Mouse (Mus musculus) limb, embryonic 11.5 days (tissue): ENCODE measurements around the gene Mrpl51. TPM values are rescaled to one million over a fixed set of nuclear protein-coding genes. Genes with fewer than 3 reads are reported as not detected.

ENCODE experiments used
- ATAC-seq: fragments of 200-750 bp; cut with Nextera tagmentation; 2 replicates; pipeline ENCODE4 v1.8.0; 2017; ENCODE audit warnings: low read depth; ENCODE audit not compliant: insufficient number of reproducible peaks, low FRiP score, low TSS enrichment
- DNase-seq: peaks from one replicate; pipeline ENCODE4 v3.0.0-alpha.2; 2015; ENCODE audit warnings: low spot score
- H3K27ac ChIP-seq: fragments of 300-500 bp; sonication (generic); replicated peaks from 2 replicates; pipeline ENCODE4 v1.5.1; 2014; ENCODE audit warnings: low read depth, mild to moderate bottlenecking, low read length
- H3K27me3 ChIP-seq: fragments of 300-500 bp; sonication (generic); 2 replicates; pipeline ENCODE4 v1.6.1; 2014; ENCODE audit warnings: mild to moderate bottlenecking, low read length, mixed read lengths; ENCODE audit not compliant: control insufficient read depth, insufficient read depth
- H3K36me3 ChIP-seq: fragments of 300-500 bp; sonication (generic); 2 replicates; pipeline ENCODE4 v1.6.1; 2014; ENCODE audit warnings: mild to moderate bottlenecking, low read length, moderate library complexity, mixed read lengths; ENCODE audit not compliant: control insufficient read depth, insufficient read depth
- H3K4me1 ChIP-seq: fragments of 300-500 bp; sonication (generic); 2 replicates; pipeline ENCODE4 v1.6.1; 2014; ENCODE audit warnings: low read length, mixed read lengths; ENCODE audit not compliant: control insufficient read depth, insufficient read depth
- H3K4me2 ChIP-seq: fragments of 300-500 bp; sonication (generic); 2 replicates; pipeline ENCODE4 v1.6.1; 2014; ENCODE audit warnings: low read depth, mild to moderate bottlenecking, moderate library complexity; ENCODE audit not compliant: severe bottlenecking
- H3K4me3 ChIP-seq: fragments of 300-500 bp; sonication (generic); 2 replicates; pipeline ENCODE4 v1.5.1; 2014; ENCODE audit warnings: low read depth, low read length
- H3K9ac ChIP-seq: fragments of 300-500 bp; sonication (generic); 2 replicates; pipeline ENCODE4 v1.6.1; 2014; ENCODE audit warnings: mild to moderate bottlenecking, low read length
- H3K9me3 ChIP-seq: fragments of 300-500 bp; sonication (generic); 2 replicates; pipeline ENCODE4 v1.6.1; 2016; ENCODE audit warnings: low read length; ENCODE audit not compliant: control insufficient read depth
- WGBS: fragments of 180-500 bp; shearing (Covaris S2); extraction: QIAGEN DNeasy Blood & Tissue Kit; methylation state at CpG from one replicate; pipeline ENCODE4 v1.1.7; 2014; 5-methylcytosine and 5-hydroxymethylcytosine counted together
- polyA plus RNA-seq: library from polyadenylated mRNA; unstranded; fragments of >200 nt; fragmentation: Nextera tagmentation; extraction: Ambion mirVana; gene quantifications from 2 replicates; pipeline ENCODE4 v1.2.1, GENCODE M21; 2014

The Mrpl51 gene
- polyA plus RNA-seq, 1 experiment from 2014 or later: 218 TPM

DNA sequence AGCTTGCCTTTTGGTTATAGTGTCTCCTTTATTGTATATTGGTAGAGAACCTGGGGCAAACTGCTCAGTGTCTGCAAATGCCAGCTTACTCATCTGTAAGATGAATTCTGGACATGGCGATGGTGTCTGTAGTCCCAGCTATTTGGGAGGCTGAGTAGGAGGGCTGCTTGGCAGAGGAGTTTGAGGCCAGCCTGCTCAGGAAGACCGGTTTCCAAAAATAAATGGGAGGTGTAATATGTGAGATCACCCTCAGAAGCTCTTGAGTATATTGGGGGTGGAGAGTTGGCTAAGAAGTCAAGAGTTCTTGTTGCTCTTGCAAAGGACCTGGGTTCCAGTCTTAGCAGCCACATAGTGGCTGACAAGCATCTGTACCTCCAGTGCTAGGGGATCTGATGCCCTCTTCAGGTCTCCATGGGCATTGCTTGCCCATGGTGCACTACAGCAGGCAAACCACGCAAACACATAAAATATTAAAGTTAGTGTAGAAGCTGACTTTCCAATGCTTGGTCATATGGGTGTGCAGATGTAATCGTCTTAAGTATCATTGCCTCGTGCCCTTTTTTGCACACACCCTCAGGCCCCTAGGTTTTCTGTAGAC is 34.0 kb downstream of the Mrpl51 start:
- no peaks in the 10 kb centered on the region for H3K27me3 ChIP-seq
- no peaks in the 10 kb centered on the region for H3K9me3 ChIP-seq
- no peak overlapping the region for H3K4me2 ChIP-seq
- no peak overlapping the region for H3K27ac ChIP-seq
- 84% methylated on average over 5 of the region's 5 CpGs for WGBS
- no peak overlapping the region for H3K4me3 ChIP-seq
- ATAC-seq: no peak
- no peak overlapping the region for H3K9ac ChIP-seq
- H3K4me1 ChIP-seq: no peaks in the 10 kb centered on the region
- H3K36me3 ChIP-seq: no peaks in the 10 kb centered on the region
- DNase-seq: no peak

DNA sequence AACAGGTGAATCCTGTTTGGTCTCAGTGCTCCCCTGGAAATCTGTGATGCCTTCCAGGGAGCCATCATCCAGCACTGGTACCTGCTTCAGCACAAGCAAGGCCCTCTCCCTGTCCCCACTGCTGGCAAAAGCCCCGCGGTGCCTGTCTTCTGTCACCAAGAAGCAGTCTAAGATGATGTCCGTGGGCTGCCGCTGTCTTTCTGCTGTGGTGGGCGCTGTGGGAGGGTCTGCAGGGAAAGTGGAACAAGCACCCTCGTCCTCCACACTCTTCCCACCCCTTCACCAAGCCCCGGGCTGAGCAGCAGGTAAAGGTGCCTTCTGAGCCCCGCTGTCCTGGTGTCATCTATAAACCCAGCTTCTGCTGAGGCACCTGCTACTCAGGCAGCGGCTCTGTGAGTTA is 39.0 kb downstream of the Mrpl51 start:
- Histone ChIP-seq H3K4me2 (no peak overlapping the region), H3K27me3 (no peaks in the 10 kb centered on the region), H3K4me1 (peaks cover 12% of the 10 kb centered on the region), H3K9ac (no peak overlapping the region), H3K27ac (no peak overlapping the region), H3K4me3 (no peak overlapping the region), H3K9me3 (no peaks in the 10 kb centered on the region), H3K36me3 (no peaks in the 10 kb centered on the region)
- ATAC-seq (no peak), DNase-seq (no peak)
- WGBS: 65% methylated on average over 9 of the region's 9 CpGs

- Histone ChIP-seq H3K4me3 (peak within 1 kb of the TSS; percentile 37), H3K27ac (no peak within 1 kb of the TSS), H3K4me2 (peak within 1 kb of the TSS; percentile 86), H3K36me3 (no peaks in the 10 kb centered on the region), H3K27me3 (no peaks in the 10 kb centered on the region), H3K4me1 (peaks cover 12% of the 10 kb centered on the region), H3K9ac (peak within 1 kb of the TSS; percentile 70), H3K9me3 (no peaks in the 10 kb centered on the region)
- 6% methylated on average over 16 of the region's 16 CpGs for WGBS
- DNase-seq (peak; percentile 52), ATAC-seq (peak; percentile 32; the same call in 1 of the 2 replicates)
Observed at GRCm38 (mm10) chr6:125231117-125232044, 39.8 kb downstream of the Mrpl51 start, which contains the start of gene Tapbpl. Gene Tapbpl (minus strand): TSS chr6:125231860.

DNA sequence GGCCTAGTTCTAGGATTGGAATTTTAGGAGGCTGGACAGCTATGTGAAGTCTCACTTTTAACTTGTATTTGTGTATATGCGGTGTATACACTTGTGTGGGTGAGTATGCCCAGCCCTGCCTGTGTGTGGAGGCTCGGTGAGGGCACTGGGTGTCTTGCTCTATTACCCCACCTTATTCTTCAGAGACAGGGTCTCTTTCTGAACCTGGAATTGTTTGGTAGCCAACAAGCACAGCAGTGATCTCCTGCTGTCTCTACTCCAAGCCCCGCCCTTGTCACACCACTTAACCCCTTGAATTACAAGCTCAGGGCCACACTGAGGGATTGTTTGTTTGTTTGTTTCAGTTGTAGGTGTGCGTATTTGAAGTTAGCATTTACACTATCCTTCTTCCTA is 40.4 kb downstream of the Mrpl51 start:
- Histone ChIP-seq H3K4me3 (peak overlapping the region; percentile 37), H3K36me3 (no peaks in the 10 kb centered on the region), H3K4me2 (peak overlapping the region; percentile 86), H3K9ac (peak overlapping the region; percentile 70), H3K4me1 (peaks cover 12% of the 10 kb centered on the region), H3K27ac (no peak overlapping the region), H3K27me3 (no peaks in the 10 kb centered on the region), H3K9me3 (no peaks in the 10 kb centered on the region)
- DNase-seq (no peak), ATAC-seq (no peak)
- 47% methylated on average over 4 of the region's 4 CpGs for WGBS

GRCm38 (mm10) chr6:125232516-125232915 is 40.9 kb downstream of the Mrpl51 start:
- H3K27ac ChIP-seq: no peak overlapping the region
- no peak overlapping the region for H3K9ac ChIP-seq
- no peaks in the 10 kb centered on the region for H3K9me3 ChIP-seq
- peaks cover 12% of the 10 kb centered on the region for H3K4me1 ChIP-seq
- no peak overlapping the region for H3K4me2 ChIP-seq
- no peak for ATAC-seq
- H3K27me3 ChIP-seq: no peaks in the 10 kb centered on the region
- H3K4me3 ChIP-seq: no peak overlapping the region
- H3K36me3 ChIP-seq: no peaks in the 10 kb centered on the region
- no peak for DNase-seq
- 72% methylated on average over 6 of the region's 6 CpGs for WGBS

DNA sequence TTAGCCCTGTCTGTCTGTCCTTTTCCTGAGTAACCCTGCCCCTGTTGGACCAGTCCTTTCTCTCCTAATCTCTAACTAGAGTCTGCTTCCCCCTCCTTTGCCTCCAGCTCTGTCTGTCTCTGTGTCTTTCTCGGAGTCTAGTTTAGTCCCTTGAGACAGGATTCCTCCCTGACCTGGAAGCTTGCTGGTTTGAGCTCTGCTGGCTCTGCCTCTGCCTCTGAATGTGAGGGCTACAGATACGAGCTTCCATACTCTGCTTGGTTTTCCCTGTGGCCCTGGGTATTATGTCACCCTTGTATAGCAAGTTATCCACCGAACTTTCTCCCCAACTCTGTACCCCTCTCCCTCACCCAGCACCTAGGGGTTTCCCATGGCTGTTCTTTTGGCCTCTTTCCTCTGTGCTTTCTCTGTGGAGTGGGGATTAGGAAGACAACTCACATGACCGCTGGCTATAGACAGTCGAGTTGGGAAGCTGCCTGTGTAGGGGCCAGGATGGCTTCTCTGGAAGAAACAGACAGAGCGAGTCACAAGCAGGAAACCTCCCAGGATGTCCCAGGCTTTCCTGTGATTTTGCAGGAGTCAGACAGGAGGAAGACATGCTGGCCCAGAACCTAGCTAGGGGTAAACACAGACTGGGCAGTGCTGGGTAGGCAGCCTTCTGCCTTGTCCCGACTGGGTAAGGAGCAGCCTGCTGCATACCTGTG is 42.4 kb downstream of the Mrpl51 start:
- DNase-seq (no peak), ATAC-seq (no peak)
- Histone ChIP-seq H3K4me3 (no peak overlapping the region), H3K27ac (no peak overlapping the region), H3K9me3 (no peaks in the 10 kb centered on the region), H3K9ac (no peak overlapping the region), H3K4me2 (no peak overlapping the region), H3K4me1 (peaks cover 12% of the 10 kb centered on the region), H3K36me3 (no peaks in the 10 kb centered on the region), H3K27me3 (no peaks in the 10 kb centered on the region)
- WGBS: 70% methylated on average over 7 of the region's 7 CpGs

DNA sequence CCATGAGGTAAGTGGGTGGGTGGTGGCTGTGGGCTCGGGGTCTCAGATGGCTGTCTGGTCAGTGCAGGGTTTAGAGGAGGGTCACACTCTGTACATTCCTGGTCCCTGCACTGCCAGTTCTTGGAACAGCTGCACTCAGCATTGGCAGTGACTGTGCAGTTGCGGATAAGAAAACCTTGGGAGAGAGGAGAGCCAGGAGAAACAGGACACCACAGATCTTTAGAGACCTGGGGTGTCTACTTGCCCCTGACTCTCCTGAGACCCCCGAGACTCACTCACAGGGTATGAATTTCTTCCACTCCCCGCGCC is 42.9 kb downstream of the Mrpl51 start:
- H3K9me3 ChIP-seq: no peaks in the 10 kb centered on the region
- ATAC-seq (no peak), DNase-seq (no peak)
- H3K9ac ChIP-seq: no peak overlapping the region
- H3K4me2 ChIP-seq: no peak overlapping the region
- H3K27me3 ChIP-seq: no peaks in the 10 kb centered on the region
- H3K36me3 ChIP-seq: no peaks in the 10 kb centered on the region
- H3K4me3 ChIP-seq: no peak overlapping the region
- no peak overlapping the region for H3K27ac ChIP-seq
- 77% methylated on average over 5 of the region's 5 CpGs for WGBS
- H3K4me1 ChIP-seq: peaks cover 12% of the 10 kb centered on the region

DNA sequence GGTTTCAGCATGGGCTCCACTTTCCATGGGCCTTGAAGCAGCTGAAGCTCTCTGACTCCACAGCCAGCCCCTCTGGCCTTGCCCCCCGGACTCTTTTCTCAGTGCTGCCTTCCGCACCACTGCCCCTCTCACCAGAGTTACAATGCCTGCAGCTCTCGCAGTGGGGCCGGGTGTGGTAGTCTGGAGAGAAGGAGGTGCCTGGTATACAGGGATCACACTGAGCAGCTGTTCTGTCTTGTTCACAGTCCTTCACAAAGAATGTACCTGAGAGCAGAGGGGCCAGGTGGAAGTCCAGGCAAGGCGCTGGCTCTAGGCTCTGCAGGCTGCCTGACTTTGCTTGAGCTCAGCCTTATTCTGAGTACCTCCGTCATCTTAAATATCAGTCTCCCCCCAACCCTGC is 44.7 kb downstream of the Mrpl51 start:
- Histone ChIP-seq H3K9me3 (no peaks in the 10 kb centered on the region), H3K9ac (no peak overlapping the region)

More for the DNA sequence above, 44.7 kb downstream of the Mrpl51 start:
- Histone ChIP-seq H3K4me2 (no peak overlapping the region), H3K4me1 (peaks cover 9% of the 10 kb centered on the region), H3K27ac (no peak overlapping the region), H3K4me3 (no peak overlapping the region), H3K27me3 (no peaks in the 10 kb centered on the region), H3K36me3 (no peaks in the 10 kb centered on the region)
- WGBS: 87% methylated on average over 6 of the region's 6 CpGs
- DNase-seq (no peak), ATAC-seq (no peak)
